ENCODE assay signal across 11 mouse cellular contexts in the genomic region with DNA sequence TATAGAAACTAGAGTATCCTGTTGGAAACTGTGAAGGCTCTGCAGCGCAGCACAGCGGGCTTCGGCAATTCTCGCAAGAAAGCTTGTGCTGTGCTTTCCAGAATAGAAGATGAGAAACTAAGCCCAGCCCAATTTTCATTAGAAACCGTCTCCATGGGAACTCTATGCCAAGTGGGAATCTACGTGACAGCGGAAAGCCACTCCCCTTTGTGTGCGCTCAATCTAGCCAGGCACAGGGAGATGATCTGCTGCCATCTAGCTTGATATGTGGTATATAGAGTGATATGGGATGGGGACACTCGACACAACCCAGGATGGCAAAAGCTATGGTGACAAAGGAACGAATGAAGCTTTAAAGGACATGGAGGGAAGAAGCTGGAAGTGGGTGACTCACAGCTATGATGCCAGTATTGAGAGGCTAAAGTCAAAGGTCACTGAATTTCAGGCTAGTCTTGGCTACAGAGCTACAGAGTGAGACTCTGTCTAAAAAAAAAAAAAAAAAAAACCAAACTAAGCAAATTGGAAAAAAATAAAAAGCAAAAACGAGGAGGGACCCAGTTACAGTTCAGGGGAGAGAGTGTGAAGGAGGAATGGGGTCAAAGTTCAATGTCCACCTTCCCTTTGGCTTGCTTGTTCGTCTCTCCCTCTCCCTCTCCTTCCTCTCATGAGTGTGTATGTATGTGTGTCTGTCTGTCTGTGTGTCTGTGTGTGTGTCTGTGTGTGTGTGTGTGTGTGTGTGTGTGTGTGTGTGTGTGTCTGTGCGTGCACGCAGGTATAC. TPM values are rescaled to one million over a fixed set of nuclear protein-coding genes. Genes with fewer than 3 reads are reported as not detected.
DNase-seq lines count a peak whose midpoint lies in the region; ATAC-seq lines count a peak whose summit lies in the region.
"Had no signal": no experiment of that assay in that cellular context is flagged by ENCODE, and none has a peak within 500 bp of the region (broad histone marks: within the 10 kb centered on the region; RNA-seq: fewer than 3 reads in every experiment).

No protein-coding gene starts in this region.

- H3K9ac ChIP-seq in hindbrain, embryonic 13.5 days: no peak overlapping the region
- no peak overlapping the region for H3K9ac ChIP-seq in hindbrain, embryonic 15.5 days
- no peak overlapping the region for H3K9ac ChIP-seq in midbrain, embryonic 15.5 days

- WGBS in hindbrain, embryonic 13.5 days: 69% methylated on average over 14 of the region's 14 CpGs
- 82% methylated on average over 14 of the region's 14 CpGs for WGBS in hindbrain, embryonic 10.5 days
- 67% methylated on average over 14 of the region's 14 CpGs for WGBS in hindbrain, embryonic 15.5 days
- WGBS in midbrain, embryonic 15.5 days: 71% methylated on average over 14 of the region's 14 CpGs

- no peak overlapping the region for H3K4me3 ChIP-seq in hindbrain, embryonic 13.5 days
- no peak overlapping the region for H3K4me3 ChIP-seq in hindbrain, embryonic 10.5 days
- H3K4me3 ChIP-seq in hindbrain, embryonic 15.5 days: no peak overlapping the region
- H3K4me3 ChIP-seq in midbrain, embryonic 15.5 days: no peak overlapping the region

- H3K27ac ChIP-seq in hindbrain, embryonic 13.5 days: no peak overlapping the region
- no peak overlapping the region for H3K27ac ChIP-seq in hindbrain, embryonic 10.5 days
- H3K27ac ChIP-seq in hindbrain, embryonic 15.5 days (replicated peaks): no peak overlapping the region
- H3K27ac ChIP-seq in midbrain, embryonic 15.5 days: no peak overlapping the region

- H3K9me3 ChIP-seq in hindbrain, embryonic 13.5 days: no peaks in the 10 kb centered on the region
- H3K9me3 ChIP-seq in hindbrain, embryonic 10.5 days: no peaks in the 10 kb centered on the region
- H3K9me3 ChIP-seq in hindbrain, embryonic 15.5 days: no peaks in the 10 kb centered on the region
- H3K9me3 ChIP-seq in midbrain, embryonic 15.5 days: no peaks in the 10 kb centered on the region

- no peaks in the 10 kb centered on the region for H3K36me3 ChIP-seq in hindbrain, embryonic 13.5 days
- no peaks in the 10 kb centered on the region for H3K36me3 ChIP-seq in hindbrain, embryonic 10.5 days
- no peaks in the 10 kb centered on the region for H3K36me3 ChIP-seq in hindbrain, embryonic 15.5 days
- H3K36me3 ChIP-seq in midbrain, embryonic 15.5 days (replicated peaks): no peaks in the 10 kb centered on the region

- H3K4me1 ChIP-seq in hindbrain, embryonic 13.5 days (replicated peaks): no peaks in the 10 kb centered on the region
- H3K4me1 ChIP-seq in hindbrain, embryonic 10.5 days (replicated peaks): peaks cover 6% of the 10 kb centered on the region; the same call in 1 of the 2 replicates
- H3K4me1 ChIP-seq in hindbrain, embryonic 15.5 days (replicated peaks): no peaks in the 10 kb centered on the region
- H3K4me1 ChIP-seq in midbrain, embryonic 15.5 days: no peaks in the 10 kb centered on the region

- H3K4me2 ChIP-seq in hindbrain, embryonic 13.5 days: no peak overlapping the region
- peak overlapping the region; percentile 20 for H3K4me2 ChIP-seq in hindbrain, embryonic 15.5 days
- no peak overlapping the region for H3K4me2 ChIP-seq in midbrain, embryonic 15.5 days

- ATAC-seq in hindbrain, embryonic 13.5 days (ENCODE audit: low FRiP score): peak; percentile 83
- ATAC-seq in hindbrain, embryonic 15.5 days (ENCODE audit: low FRiP score, low read depth): peak; percentile 85
- ATAC-seq in midbrain, embryonic 15.5 days (replicated peaks): peak; percentile 85
- ATAC-seq: CD4-positive, CD25-positive, alpha-beta regulatory T cell, adult 4 months had no signal

- H3K27me3 ChIP-seq in hindbrain, embryonic 13.5 days: 0 out of 2 replicates have a peak, but pooled peaks cover 2% of the 10 kb centered on the region
- no peaks in the 10 kb centered on the region for H3K27me3 ChIP-seq in hindbrain, embryonic 10.5 days (ENCODE audit: insufficient read depth, poor library complexity, severe bottlenecking)
- no peaks in the 10 kb centered on the region for H3K27me3 ChIP-seq in hindbrain, embryonic 15.5 days
- no peaks in the 10 kb centered on the region for H3K27me3 ChIP-seq in midbrain, embryonic 15.5 days (replicated peaks)

- DNase-seq in hindbrain, embryonic 10.5 days (ENCODE audit: low spot score): no peak
- DNase-seq in adipocyte (ENCODE audit: low spot score): peak; percentile 22
- DNase-seq in thymus, postnatal 10 days (ENCODE audit: low spot score in 2 of 2): no peak
- no peak for DNase-seq in natural killer cell, adult 2 months (ENCODE audit: low spot score in 2 of 2)
- DNase-seq in spleen, postnatal 14 days (ENCODE audit: low spot score in 2 of 2): no peak
- DNase-seq: embryo, embryonic 11 days; gastrocnemius, postnatal 25 days had no signal

RNA-seq across cellular contexts. Expression of a gene that starts 47.5 kb away (rescaled TPM):
- polyA plus RNA-seq in hindbrain, embryonic 13.5 days (2015; fragmentation: Nextera tagmentation; extraction: Ambion mirVana): 0.78 and 0.93 TPM in 2 replicates
- polyA plus RNA-seq in hindbrain, embryonic 10.5 days (2016; fragmentation: Nextera tagmentation; extraction: Ambion mirVana): 0.68 and 1.00 TPM in 2 replicates
- 0.49 TPM in 2 replicates for polyA plus RNA-seq in hindbrain, embryonic 15.5 days (2015; fragmentation: Nextera tagmentation; extraction: Ambion mirVana)
- 0.22 and 0.61 TPM in 2 replicates for polyA plus RNA-seq in midbrain, embryonic 15.5 days (2015; fragmentation: Nextera tagmentation; extraction: Ambion mirVana)
- polyA plus RNA-seq: CD4-positive, CD25-positive, alpha-beta regulatory T cell, adult 4 months had no signal
